Mouse (Mus musculus): ENCODE measurements at regions not wholly inside any gene's neighbourhood (a gene's known extent, or its start where the extent isn't known, plus 50 kb on each side); places are given as distances from the start of the nearest gene placed in this dataset.

GRCm38 (mm10) chr17:3962176-3962575 is 266.1 kb upstream of the Nox3 start:
- DNase-seq (ENCODE audit: low read depth) = no peak

GRCm38 (mm10) chr17:3946540-3946939 is 250.5 kb upstream of the Nox3 start:
- DNase-seq (ENCODE audit: low read depth) = no peak

- no peak for DNase-seq (ENCODE audit: low read depth)
Observed at GRCm38 (mm10) chr17:3936361-3936760, 240.3 kb upstream of the Nox3 start.

- DNase-seq (ENCODE audit: low read depth) = no peak
Observed at GRCm38 (mm10) chr17:3933208-3933607, 237.1 kb upstream of the Nox3 start.

- DNase-seq (ENCODE audit: low read depth) = peak; percentile 3
Observed at GRCm38 (mm10) chr17:3932071-3932470, 236.0 kb upstream of the Nox3 start.

GRCm38 (mm10) chr17:3927106-3927505 is 231.0 kb upstream of the Nox3 start:
- DNase-seq (ENCODE audit: low read depth) = no peak

GRCm38 (mm10) chr17:3920282-3920681 is 224.2 kb upstream of the Nox3 start:
- no peak for DNase-seq (ENCODE audit: low read depth)

- no peak for DNase-seq (ENCODE audit: low read depth)
Observed at GRCm38 (mm10) chr17:3892826-3893225, 196.8 kb upstream of the Nox3 start.

GRCm38 (mm10) chr17:3883146-3883545 is 187.1 kb upstream of the Nox3 start:
- no peak for DNase-seq (ENCODE audit: low read depth)

- DNase-seq (ENCODE audit: low read depth) = no peak
Observed at GRCm38 (mm10) chr17:3879075-3879474, 183.0 kb upstream of the Nox3 start.

- no peak for DNase-seq (ENCODE audit: low read depth)
Observed at GRCm38 (mm10) chr17:3869459-3870194, 173.6 kb upstream of the Nox3 start.

- DNase-seq (ENCODE audit: low read depth) = peak; percentile 29
Observed at GRCm38 (mm10) chr17:3862384-3862783, 166.3 kb upstream of the Nox3 start.

GRCm38 (mm10) chr17:3836386-3836785 is 140.3 kb upstream of the Nox3 start:
- no peak for DNase-seq (ENCODE audit: low read depth)

- DNase-seq (ENCODE audit: low read depth) = no peak
Observed at GRCm38 (mm10) chr17:3811187-3811586, 115.1 kb upstream of the Nox3 start.

GRCm38 (mm10) chr17:3803507-3803906 is 107.4 kb upstream of the Nox3 start:
- no peak for DNase-seq (ENCODE audit: low read depth)

GRCm38 (mm10) chr17:3792597-3792996 is 96.5 kb upstream of the Nox3 start:
- peak; percentile 59 for DNase-seq (ENCODE audit: low read depth)

GRCm38 (mm10) chr17:3782156-3782555 is 86.1 kb upstream of the Nox3 start:
- no peak for DNase-seq (ENCODE audit: low read depth)

GRCm38 (mm10) chr17:3777691-3778090 is 81.6 kb upstream of the Nox3 start:
- DNase-seq (ENCODE audit: low read depth) = no peak

- peak; percentile 12 for DNase-seq (ENCODE audit: low read depth)
Observed at GRCm38 (mm10) chr17:3747808-3748335, 51.8 kb upstream of the Nox3 start.
